Mouse (Mus musculus) hindbrain, embryonic 12.5 days (tissue): ENCODE results near the gene Atp8a2. TPM values are rescaled to one million over a fixed set of nuclear protein-coding genes. Genes with fewer than 3 reads are reported as not detected.
A peak's percentile ranks its signal among the peaks of the same experiment; 100 is the strongest.

Source experiments
- ATAC-seq: fragments of 200-750 bp; cut with Nextera tagmentation; 2 replicates; pipeline ENCODE4 v1.8.0; 2017; ENCODE audit warnings: moderate TSS enrichment; ENCODE audit not compliant: low FRiP score
- H3K27ac ChIP-seq: fragments of 300-500 bp; sonication (generic); 2 replicates; pipeline ENCODE4 v1.5.1; 2016; ENCODE audit warnings: mild to moderate bottlenecking
- H3K27me3 ChIP-seq: fragments of 300-500 bp; sonication (generic); 2 replicates; pipeline ENCODE4 v1.6.1; 2016; ENCODE audit warnings: mild to moderate bottlenecking
- H3K36me3 ChIP-seq: fragments of 300-500 bp; sonication (generic); 2 replicates; pipeline ENCODE4 v1.6.1; 2016; ENCODE audit warnings: mild to moderate bottlenecking
- H3K4me1 ChIP-seq: fragments of 300-500 bp; sonication (generic); 2 replicates; pipeline ENCODE4 v1.6.1; 2016
- H3K4me2 ChIP-seq: fragments of 300-500 bp; sonication (generic); replicated peaks from 2 replicates; pipeline ENCODE4 v1.6.1; 2016; ENCODE audit warnings: mild to moderate bottlenecking
- H3K4me3 ChIP-seq: fragments of 300-500 bp; sonication (generic); 2 replicates; pipeline ENCODE4 v1.5.1; 2016; ENCODE audit warnings: mild to moderate bottlenecking
- H3K9ac ChIP-seq: fragments of 300-500 bp; sonication (generic); 2 replicates; pipeline ENCODE4 v1.6.1; 2016; ENCODE audit warnings: mild to moderate bottlenecking, moderate library complexity
- H3K9me3 ChIP-seq: fragments of 300-500 bp; sonication (generic); replicated peaks from 2 replicates; pipeline ENCODE4 v1.6.1; 2016; ENCODE audit warnings: mild to moderate bottlenecking
- WGBS: fragments of 180-500 bp; shearing (Covaris S2); methylation state at CpG from one replicate; pipeline ENCODE4 v1.1.7; 2016; 5-methylcytosine and 5-hydroxymethylcytosine counted together
- polyA plus RNA-seq: library from polyadenylated mRNA; unstranded; fragments of >200 nt; fragmentation: Nextera tagmentation; extraction: Ambion mirVana; gene quantifications from 2 replicates; pipeline ENCODE4 v1.2.1, GENCODE M21; 2016

The Atp8a2 gene
- polyA plus RNA-seq, 1 experiment from 2014 or later: 20.7 TPM

DNA sequence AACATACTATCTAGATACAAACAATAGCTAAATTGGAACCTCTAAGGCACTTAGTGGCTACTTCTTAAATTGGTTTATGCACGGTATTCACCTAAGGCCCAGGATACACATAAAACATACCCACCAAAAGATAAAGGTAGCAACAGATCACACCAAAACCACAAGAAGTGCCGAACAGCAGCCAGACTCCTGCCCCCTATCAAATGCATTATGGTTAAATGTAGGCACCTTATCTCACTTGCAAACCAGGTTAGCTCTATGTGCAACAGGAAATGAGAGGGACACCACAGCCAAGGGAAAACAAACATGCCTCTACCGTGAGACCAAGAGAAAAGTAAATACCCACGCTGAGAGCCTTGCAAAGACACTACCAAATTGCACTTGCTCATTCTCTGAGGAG is 124.5 kb downstream of the Atp8a2 start:
- no peaks in the 10 kb centered on the region for H3K36me3 ChIP-seq
- ATAC-seq: no peak
- H3K9ac ChIP-seq: no peak overlapping the region
- H3K4me2 ChIP-seq: no peak overlapping the region
- no peaks in the 10 kb centered on the region for H3K4me1 ChIP-seq
- no peak overlapping the region for H3K27ac ChIP-seq
- no peaks in the 10 kb centered on the region for H3K9me3 ChIP-seq
- 89% methylated on average over 4 of the region's 4 CpGs for WGBS
- H3K27me3 ChIP-seq: no peaks in the 10 kb centered on the region
- no peak overlapping the region for H3K4me3 ChIP-seq

- no peaks in the 10 kb centered on the region for H3K36me3 ChIP-seq
- no peak overlapping the region for H3K4me2 ChIP-seq
- H3K9ac ChIP-seq: no peak overlapping the region
- 80% methylated on average over 3 of the region's 3 CpGs for WGBS
- no peaks in the 10 kb centered on the region for H3K4me1 ChIP-seq
- no peak overlapping the region for H3K4me3 ChIP-seq
- no peak for ATAC-seq
- H3K9me3 ChIP-seq: no peaks in the 10 kb centered on the region
- H3K27me3 ChIP-seq: no peaks in the 10 kb centered on the region
- no peak overlapping the region for H3K27ac ChIP-seq
Observed at GRCm38 (mm10) chr14:60065186-60065585, 131.8 kb downstream of the Atp8a2 start.

DNA sequence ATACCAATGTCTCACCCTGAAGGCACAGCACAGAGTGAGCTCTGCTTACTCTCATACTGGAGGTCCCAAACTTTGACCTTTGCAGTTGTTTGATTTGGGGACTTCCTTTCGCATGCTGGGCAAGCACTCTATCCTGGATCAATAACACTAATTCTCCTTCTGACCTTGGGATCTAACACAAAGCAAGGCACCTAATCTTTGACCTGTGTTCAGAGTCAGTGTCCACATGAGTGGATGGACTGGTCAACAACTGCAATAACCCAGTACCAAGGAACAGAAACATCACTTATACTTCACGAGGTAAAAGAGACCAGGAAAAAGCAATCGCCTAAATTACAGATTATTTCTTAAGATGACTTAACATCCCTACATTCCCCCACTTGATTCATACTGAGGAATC is 136.0 kb downstream of the Atp8a2 start:
- 80% methylated on average over 3 of the region's 3 CpGs for WGBS

DNA sequence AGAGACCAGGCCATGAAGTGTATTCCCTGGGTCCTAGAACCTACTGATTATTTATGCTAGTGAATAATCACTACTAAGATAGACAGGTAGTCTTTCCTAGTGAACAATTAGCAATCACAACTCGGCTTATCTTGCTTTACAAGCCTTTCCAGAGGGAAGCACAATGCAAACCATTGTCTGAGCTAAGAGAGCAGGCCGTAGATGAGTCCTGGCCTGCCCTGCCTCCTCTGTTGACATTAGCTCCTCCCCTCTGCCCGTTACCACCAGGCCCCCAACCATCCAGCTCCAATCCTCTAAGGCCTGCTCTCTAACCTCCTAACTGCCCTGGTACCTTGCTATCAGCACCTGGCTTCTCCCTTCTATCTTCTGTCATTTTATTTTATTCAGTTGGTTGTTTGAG is 138.1 kb downstream of the Atp8a2 start:
- WGBS: 40% methylated on average over 3 of the region's 3 CpGs
- ATAC-seq: no peak
- no peak overlapping the region for H3K4me3 ChIP-seq

More for the DNA sequence above, 136.0 kb downstream of the Atp8a2 start:
- H3K4me3 ChIP-seq: no peak overlapping the region
- no peaks in the 10 kb centered on the region for H3K27me3 ChIP-seq
- ATAC-seq: no peak
- H3K27ac ChIP-seq: no peak overlapping the region
- H3K9ac ChIP-seq: no peak overlapping the region
- no peak overlapping the region for H3K4me2 ChIP-seq
- no peaks in the 10 kb centered on the region for H3K9me3 ChIP-seq
- H3K36me3 ChIP-seq: no peaks in the 10 kb centered on the region
- no peaks in the 10 kb centered on the region for H3K4me1 ChIP-seq

GRCm38 (mm10) chr14:60055231-60055630 is 141.7 kb downstream of the Atp8a2 start:
- no peak for ATAC-seq
- Histone ChIP-seq H3K9me3 (no peaks in the 10 kb centered on the region), H3K9ac (no peak overlapping the region), H3K36me3 (no peaks in the 10 kb centered on the region), H3K27ac (no peak overlapping the region), H3K27me3 (no peaks in the 10 kb centered on the region), H3K4me1 (no peaks in the 10 kb centered on the region), H3K4me2 (no peak overlapping the region), H3K4me3 (no peak overlapping the region)
- 94% methylated on average over 4 of the region's 4 CpGs for WGBS

More for the DNA sequence above, 138.1 kb downstream of the Atp8a2 start:
- no peaks in the 10 kb centered on the region for H3K9me3 ChIP-seq
- no peak overlapping the region for H3K27ac ChIP-seq
- H3K36me3 ChIP-seq: no peaks in the 10 kb centered on the region
- H3K9ac ChIP-seq: no peak overlapping the region
- H3K4me1 ChIP-seq: no peaks in the 10 kb centered on the region
- H3K4me2 ChIP-seq: no peak overlapping the region
- no peaks in the 10 kb centered on the region for H3K27me3 ChIP-seq

DNA sequence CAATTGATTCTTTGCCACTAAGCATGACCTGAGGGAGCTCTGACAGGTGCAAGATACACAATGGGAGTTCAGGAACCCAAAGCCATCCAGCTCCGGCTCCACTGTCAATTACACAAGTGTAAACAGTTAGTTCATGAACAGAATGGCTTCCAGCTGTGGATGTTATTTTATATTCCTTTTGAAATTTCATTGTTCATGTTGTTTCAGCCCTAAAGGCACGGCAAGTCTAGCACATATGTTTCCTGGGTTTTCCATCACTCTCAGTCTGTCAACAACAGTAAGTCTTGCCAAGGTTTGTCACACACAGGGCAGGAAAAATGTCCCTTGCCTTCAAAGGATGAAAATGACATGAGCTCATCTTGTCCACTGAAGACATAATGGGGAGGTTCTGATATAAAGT is 166.3 kb downstream of the Atp8a2 start:
- H3K4me1 ChIP-seq: no peaks in the 10 kb centered on the region
- H3K4me2 ChIP-seq: no peak overlapping the region
- H3K9ac ChIP-seq: no peak overlapping the region
- H3K27ac ChIP-seq: no peak overlapping the region
- H3K27me3 ChIP-seq: no peaks in the 10 kb centered on the region
- no peak for ATAC-seq
- H3K36me3 ChIP-seq: peaks cover 8% of the 10 kb centered on the region; the same call in 1 of the 2 replicates
- H3K9me3 ChIP-seq: no peaks in the 10 kb centered on the region
- no peak overlapping the region for H3K4me3 ChIP-seq
- 61% methylated on average over 2 of the region's 2 CpGs for WGBS

- H3K36me3 ChIP-seq: peaks cover 4% of the 10 kb centered on the region; the same call in 1 of the 2 replicates
- no peaks in the 10 kb centered on the region for H3K4me1 ChIP-seq
- WGBS: 73% methylated on average over 1 of the region's 1 CpGs
- no peaks in the 10 kb centered on the region for H3K27me3 ChIP-seq
- H3K27ac ChIP-seq: no peak overlapping the region
- ATAC-seq: no peak
- no peaks in the 10 kb centered on the region for H3K9me3 ChIP-seq
- H3K9ac ChIP-seq: no peak overlapping the region
- H3K4me3 ChIP-seq: no peak overlapping the region
- no peak overlapping the region for H3K4me2 ChIP-seq
Observed at GRCm38 (mm10) chr14:60027139-60027538, 169.8 kb downstream of the Atp8a2 start.

GRCm38 (mm10) chr14:60026647-60027046 is 170.3 kb downstream of the Atp8a2 start:
- Histone ChIP-seq H3K36me3 (peaks cover 4% of the 10 kb centered on the region; the same call in 1 of the 2 replicates), H3K4me2 (no peak overlapping the region), H3K27me3 (no peaks in the 10 kb centered on the region), H3K9ac (no peak overlapping the region), H3K9me3 (no peaks in the 10 kb centered on the region), H3K27ac (no peak overlapping the region), H3K4me3 (no peak overlapping the region), H3K4me1 (no peaks in the 10 kb centered on the region)
- WGBS: 72% methylated on average over 8 of the region's 8 CpGs
- ATAC-seq: no peak

DNA sequence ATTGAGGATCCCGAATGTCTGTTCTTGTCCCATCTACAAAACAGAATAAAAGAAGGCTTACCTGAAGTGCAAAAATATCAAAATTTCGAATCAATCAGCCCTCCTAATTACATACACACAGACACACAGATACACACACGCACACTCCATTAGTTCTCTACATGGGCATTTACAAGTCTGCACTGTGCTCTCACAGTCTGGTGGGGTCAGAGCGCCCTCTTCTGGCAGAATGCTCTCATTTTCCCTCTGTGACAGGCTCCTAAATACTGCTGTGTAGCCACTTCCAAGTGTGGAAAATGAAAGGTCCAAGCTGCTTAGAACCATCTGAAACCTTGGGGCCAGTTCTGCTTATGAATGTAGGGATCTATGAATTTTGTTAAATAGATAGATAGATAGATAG is 181.1 kb downstream of the Atp8a2 start:
- Histone ChIP-seq H3K27me3 (no peaks in the 10 kb centered on the region), H3K9ac (no peak overlapping the region), H3K4me3 (no peak overlapping the region), H3K27ac (no peak overlapping the region), H3K4me2 (no peak overlapping the region), H3K36me3 (no peaks in the 10 kb centered on the region), H3K4me1 (no peaks in the 10 kb centered on the region), H3K9me3 (no peaks in the 10 kb centered on the region)
- peak; percentile 75; the same call in 1 of the 2 replicates for ATAC-seq
- WGBS: 31% methylated on average over 4 of the region's 4 CpGs

- no peaks in the 10 kb centered on the region for H3K9me3 ChIP-seq
- H3K4me3 ChIP-seq: no peak overlapping the region
- no peak for ATAC-seq
- H3K27ac ChIP-seq: no peak overlapping the region
- no peaks in the 10 kb centered on the region for H3K4me1 ChIP-seq
- H3K4me2 ChIP-seq: no peak overlapping the region
- H3K9ac ChIP-seq: no peak overlapping the region
- H3K36me3 ChIP-seq: no peaks in the 10 kb centered on the region
- WGBS: 74% methylated on average over 1 of the region's 1 CpGs
- no peaks in the 10 kb centered on the region for H3K27me3 ChIP-seq
Observed at GRCm38 (mm10) chr14:60001801-60002200, 195.2 kb downstream of the Atp8a2 start.

DNA sequence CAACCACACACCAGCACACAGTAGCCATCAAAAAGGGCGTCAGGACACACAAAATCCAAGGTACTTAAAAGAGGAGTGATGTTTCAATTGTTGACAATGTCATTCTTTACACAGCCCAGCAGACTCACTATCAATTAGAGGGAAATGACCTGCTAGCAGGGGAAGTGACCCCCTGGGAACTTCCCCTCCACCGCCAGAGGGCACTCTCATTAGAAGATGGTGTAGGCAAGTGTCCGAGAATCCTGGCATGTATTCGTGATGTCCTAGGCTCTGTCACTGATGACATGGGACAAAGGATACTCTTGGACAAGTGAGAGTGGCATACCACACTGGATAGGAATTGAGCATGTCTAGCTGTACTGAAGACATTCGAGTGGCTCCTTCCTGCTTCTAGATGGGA is 208.1 kb downstream of the Atp8a2 start:
- Histone ChIP-seq H3K27ac (no peak overlapping the region), H3K4me1 (no peaks in the 10 kb centered on the region), H3K4me2 (no peak overlapping the region), H3K4me3 (no peak overlapping the region), H3K27me3 (no peaks in the 10 kb centered on the region), H3K9ac (no peak overlapping the region), H3K9me3 (no peaks in the 10 kb centered on the region), H3K36me3 (no peaks in the 10 kb centered on the region)
- ATAC-seq: no peak
- 55% methylated on average over 5 of the region's 5 CpGs for WGBS

GRCm38 (mm10) chr14:59987975-59988374 is 209.0 kb downstream of the Atp8a2 start:
- Histone ChIP-seq H3K9ac (no peak overlapping the region), H3K27me3 (no peaks in the 10 kb centered on the region), H3K4me2 (no peak overlapping the region), H3K4me1 (no peaks in the 10 kb centered on the region), H3K9me3 (no peaks in the 10 kb centered on the region), H3K36me3 (no peaks in the 10 kb centered on the region), H3K4me3 (no peak overlapping the region), H3K27ac (no peak overlapping the region)
- ATAC-seq: no peak
- WGBS: 85% methylated on average over 3 of the region's 3 CpGs

- no peak for ATAC-seq
- H3K27me3 ChIP-seq: no peaks in the 10 kb centered on the region
- no peaks in the 10 kb centered on the region for H3K4me1 ChIP-seq
- no peak overlapping the region for H3K9ac ChIP-seq
- H3K27ac ChIP-seq: no peak overlapping the region
- H3K36me3 ChIP-seq: no peaks in the 10 kb centered on the region
- no peak overlapping the region for H3K4me3 ChIP-seq
- H3K4me2 ChIP-seq: no peak overlapping the region
- no peaks in the 10 kb centered on the region for H3K9me3 ChIP-seq
- WGBS: 29% methylated on average over 1 of the region's 2 CpGs
Observed at GRCm38 (mm10) chr14:59978007-59978406, 219.0 kb downstream of the Atp8a2 start.
